Mouse (Mus musculus) retina, embryonic 14.5 days (tissue): ENCODE data around the gene Gadd45a.
"Not testable (repeated sequence)": the region's sequence is repeated elsewhere in the genome, so short reads cannot be mapped to it uniquely, and the experiment has no call there.

Experiments
- DNase-seq: peaks from one replicate; pipeline ENCODE4 v3.0.0-alpha.2; 2015; ENCODE audit warnings: low spot score

Gene Gadd45a

GRCm38 (mm10) chr6:67048880-67049694, 11.8 kb upstream of the Gadd45a start:
- peak; percentile 72 for DNase-seq

GRCm38 (mm10) chr6:67048052-67048691, 10.9 kb upstream of the Gadd45a start:
- DNase-seq, result no peak

GRCm38 (mm10) chr6:67046937-67047336, 9.7 kb upstream of the Gadd45a start:
- DNase-seq, result no peak

GRCm38 (mm10) chr6:67045424-67045823, 8.2 kb upstream of the Gadd45a start:
- DNase-seq, result no peak

- no peak for DNase-seq
Observed at GRCm38 (mm10) chr6:67040904-67041410, 3.7 kb upstream of the Gadd45a start.

- DNase-seq, result no peak
Observed at GRCm38 (mm10) chr6:67038964-67039363, 1.7 kb upstream of the Gadd45a start.

GRCm38 (mm10) chr6:67036356-67036811, 873 bp downstream of the Gadd45a start:
- DNase-seq, result peak; percentile 86

- DNase-seq, result peak; percentile 42
Observed at GRCm38 (mm10) chr6:67035388-67036299, 1.6 kb downstream of the Gadd45a start.

- no peak for DNase-seq
Observed at GRCm38 (mm10) chr6:67034331-67035130, 2.7 kb downstream of the Gadd45a start.

GRCm38 (mm10) chr6:67033604-67034003, 3.7 kb downstream of the Gadd45a start:
- DNase-seq, result no peak

- DNase-seq, result not testable (repeated sequence)
Observed at GRCm38 (mm10) chr6:67032972-67033371, 4.3 kb downstream of the Gadd45a start.

GRCm38 (mm10) chr6:67032551-67032950, 4.7 kb downstream of the Gadd45a start:
- DNase-seq, result not testable (repeated sequence)

- no peak for DNase-seq
Observed at GRCm38 (mm10) chr6:67030846-67031245, 6.4 kb downstream of the Gadd45a start.

GRCm38 (mm10) chr6:67030416-67030815, 6.8 kb downstream of the Gadd45a start:
- no peak for DNase-seq

- no peak for DNase-seq
Observed at GRCm38 (mm10) chr6:67029987-67030386, 7.3 kb downstream of the Gadd45a start.

- DNase-seq, result no peak
Observed at GRCm38 (mm10) chr6:67029312-67029950, 7.8 kb downstream of the Gadd45a start.

- no peak for DNase-seq
Observed at GRCm38 (mm10) chr6:67027438-67028142, 9.7 kb downstream of the Gadd45a start.

GRCm38 (mm10) chr6:67026661-67027060, 10.6 kb downstream of the Gadd45a start:
- DNase-seq, result no peak

GRCm38 (mm10) chr6:67023729-67024128, 13.5 kb downstream of the Gadd45a start:
- DNase-seq, result no peak

GRCm38 (mm10) chr6:67021308-67021707, 15.9 kb downstream of the Gadd45a start:
- no peak for DNase-seq
